Mouse (Mus musculus) erythroblast, adult 5-6 weeks (primary cell): ENCODE measurements around the gene Acsf2. TPM values are rescaled to one million over a fixed set of nuclear protein-coding genes. Genes with fewer than 3 reads are reported as not detected.

Experiments
- ATAC-seq: replicated peaks from 2 replicates; pipeline ENCODE4 v1.8.0; 2016; ENCODE audit warnings: moderate number of reproducible peaks, mild to moderate bottlenecking, moderate TSS enrichment, inconsistent platforms; ENCODE audit not compliant: poor library complexity, low FRiP score, severe bottlenecking
- total RNA-seq, 2 experiments: library from RNA; stranded (forward) in 1 of 2; stranded (reverse) in 1 of 2; fragments of 150-400 nt in 1 of 2; fragments of 200-764, 138-1000 nt in 1 of 2; gene quantifications; 2 replicates each; pipeline versions ENCODE4 v1.2.3 to v1.2.4; 2015 to 2017; ENCODE audit warnings: low replicate concordance in 2 of 2

Gene Acsf2
- total RNA-seq, 2 experiments from 2014 or later = 0.26 to 10.8 TPM

DNA sequence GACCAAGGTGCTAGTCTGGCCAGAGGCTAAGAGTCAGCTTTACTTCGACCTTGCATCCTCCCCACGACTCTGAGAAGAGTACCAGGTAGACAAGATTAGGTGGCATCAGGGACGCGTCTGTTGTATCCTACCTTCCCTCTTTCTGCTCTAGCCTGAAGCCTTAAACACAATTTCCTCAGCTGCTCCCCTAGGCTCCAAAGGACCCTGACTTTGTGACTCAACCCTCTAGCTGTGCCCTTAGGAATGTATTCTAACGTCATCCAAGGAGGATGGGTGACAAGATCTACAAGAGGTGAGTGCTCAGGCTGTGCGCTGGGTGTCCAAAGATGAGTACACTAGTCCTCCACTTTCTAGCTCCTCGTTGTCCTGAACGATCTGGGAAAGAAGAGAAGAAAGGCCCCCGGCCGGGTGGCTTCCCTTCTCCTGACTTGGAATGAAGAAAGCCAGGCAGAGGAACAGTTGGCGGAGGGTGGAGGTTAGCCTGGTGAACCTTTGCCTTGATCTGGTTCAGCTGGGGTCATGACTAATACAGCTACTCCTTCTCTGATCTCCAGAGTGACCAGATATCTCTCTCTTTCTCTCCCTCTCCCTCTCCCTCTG is 785 bp upstream of the Acsf2 start:
- no peak for ATAC-seq

GRCm38 (mm10) chr11:94600447-94600846 is 1.2 kb downstream of the Acsf2 start:
- ATAC-seq = no peak

GRCm38 (mm10) chr11:94598437-94599120 is 3.1 kb downstream of the Acsf2 start:
- no peak for ATAC-seq

- ATAC-seq = no peak
These were observed 4.4 kb downstream of the Acsf2 start for GRCm38 (mm10) chr11:94597319-94597718.

- no peak; the same call in 1 of the 2 replicates for ATAC-seq
These were observed 5.3 kb downstream of the Acsf2 start for GRCm38 (mm10) chr11:94596311-94596852.

DNA sequence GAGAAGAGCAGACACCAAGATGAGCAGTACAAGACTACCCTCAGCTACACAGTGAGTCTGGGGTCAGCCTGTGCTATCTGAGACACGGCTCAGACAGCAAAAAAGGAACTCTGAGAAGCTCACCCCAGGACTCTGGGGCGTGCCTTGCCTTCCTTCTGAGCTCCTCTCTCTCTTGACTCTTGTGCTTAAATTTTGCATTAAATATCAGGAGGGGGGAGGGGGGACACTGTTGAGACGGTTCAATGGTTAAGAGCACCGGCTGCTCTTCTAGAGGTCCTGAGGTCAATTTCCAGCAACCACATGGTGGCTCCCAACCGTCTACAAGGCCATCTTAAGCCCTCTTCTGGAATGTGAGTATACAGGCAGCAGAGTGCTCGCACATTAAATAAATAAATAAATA is 14.2 kb downstream of the Acsf2 start:
- no peak for ATAC-seq

GRCm38 (mm10) chr11:94585091-94585490 is 16.6 kb downstream of the Acsf2 start:
- ATAC-seq = no peak

DNA sequence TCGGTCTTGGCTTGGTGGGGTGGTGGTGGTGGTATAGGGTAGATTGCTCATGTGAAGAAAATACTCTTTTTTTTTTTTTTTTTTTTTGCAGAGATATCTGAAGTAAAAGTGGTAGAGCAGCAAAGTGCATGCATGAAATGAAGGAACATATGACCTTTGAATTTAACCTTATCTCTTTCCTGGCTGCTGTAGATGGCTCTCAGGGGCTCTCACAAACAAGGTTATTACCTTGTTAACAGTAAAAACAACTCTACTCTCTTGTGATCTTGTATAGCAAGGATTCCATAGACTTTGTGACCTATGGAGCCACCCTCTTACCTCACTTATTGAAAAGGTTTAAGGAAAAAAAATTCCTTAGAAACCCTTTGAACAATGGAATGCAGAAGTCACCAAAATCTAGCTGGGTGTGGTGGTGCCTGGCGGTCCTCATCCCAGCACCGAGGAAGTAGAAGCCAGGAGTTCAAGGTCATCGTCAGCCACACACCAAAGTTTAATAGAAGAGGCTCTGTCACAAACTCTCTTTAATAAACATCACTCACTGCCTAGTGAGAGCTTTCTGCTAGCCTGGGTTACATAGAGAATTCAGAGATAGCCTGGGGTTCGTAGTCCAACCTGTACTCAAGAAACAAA is 21.4 kb downstream of the Acsf2 start:
- ATAC-seq = no peak

GRCm38 (mm10) chr11:94576361-94576760 is 25.3 kb downstream of the Acsf2 start:
- ATAC-seq = no peak

DNA sequence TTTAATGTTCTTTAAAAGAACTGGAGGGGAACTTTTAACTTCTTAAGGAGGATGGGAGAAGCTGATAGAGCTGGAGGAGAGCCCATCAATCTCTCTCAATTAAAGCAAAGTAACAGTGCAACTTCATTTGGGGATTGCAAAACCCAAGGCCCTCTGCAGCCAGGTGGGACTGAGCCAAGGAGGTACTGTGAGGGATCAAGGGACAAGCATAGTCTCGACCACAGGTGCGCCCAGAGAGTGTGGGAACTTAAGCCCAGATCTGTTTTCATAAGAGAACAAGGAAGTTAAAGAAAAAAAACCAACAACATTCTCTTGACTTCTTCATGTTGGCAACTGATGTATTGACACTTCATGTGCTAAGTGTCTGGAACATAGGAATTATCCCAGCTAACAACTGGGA is 26.6 kb downstream of the Acsf2 start:
- no peak for ATAC-seq

DNA sequence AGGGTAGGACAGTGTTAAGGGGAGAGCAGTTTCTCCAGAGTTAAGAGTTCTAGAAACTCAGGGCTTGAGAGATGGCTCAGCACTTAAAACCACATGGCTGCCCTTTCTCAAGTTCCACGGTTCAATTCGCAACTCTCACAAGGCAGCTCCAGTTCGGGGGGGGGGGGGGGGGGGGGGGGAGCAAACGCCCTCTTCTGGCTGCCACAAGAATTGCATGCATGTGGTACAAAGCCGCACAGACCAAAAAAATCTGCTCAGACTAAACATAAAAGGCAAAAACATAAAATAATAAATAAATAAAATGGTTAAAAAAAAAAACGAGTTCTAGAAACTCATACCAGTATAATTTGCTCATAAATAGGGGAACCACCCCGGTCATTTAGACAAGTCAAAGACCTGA is 27.1 kb downstream of the Acsf2 start:
- ATAC-seq = no peak

DNA sequence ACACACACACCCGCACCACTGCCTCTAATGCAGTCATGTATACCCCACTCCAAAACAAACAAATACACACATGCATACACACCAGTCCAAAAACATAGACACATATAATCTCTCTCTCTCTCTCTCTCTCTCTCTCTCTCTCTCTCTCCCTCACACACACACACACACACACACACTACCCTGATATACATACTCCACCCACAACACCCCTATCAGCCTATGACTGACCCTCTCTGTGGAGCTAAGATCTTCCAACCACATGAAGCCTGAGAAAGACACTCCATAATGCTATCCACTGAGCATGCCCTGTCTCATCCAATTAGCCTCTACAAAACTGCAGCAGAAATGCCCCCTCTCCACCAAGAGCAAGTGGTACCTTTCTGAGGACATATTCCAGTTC is 29.8 kb downstream of the Acsf2 start:
- ATAC-seq = no peak

DNA sequence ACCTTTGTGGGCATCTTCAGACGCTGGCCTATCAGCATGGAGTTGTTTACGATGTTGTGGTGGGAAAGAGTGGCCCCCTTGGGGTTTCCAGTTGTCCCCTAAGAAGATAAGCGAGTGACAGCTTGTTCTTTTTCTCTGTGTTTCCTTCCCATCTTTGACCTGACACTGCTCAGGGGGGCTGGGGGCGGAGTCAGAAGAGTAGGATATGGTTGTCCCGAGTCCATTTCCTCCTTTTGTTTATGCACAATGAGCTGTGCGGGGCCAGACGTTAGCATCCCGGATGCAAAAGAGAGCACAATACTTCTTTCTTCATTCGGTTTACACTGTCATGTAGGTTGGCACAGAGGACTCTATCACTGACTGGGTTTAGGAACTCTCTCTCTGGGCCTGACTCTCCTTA is 31.1 kb downstream of the Acsf2 start:
- no peak for ATAC-seq

DNA sequence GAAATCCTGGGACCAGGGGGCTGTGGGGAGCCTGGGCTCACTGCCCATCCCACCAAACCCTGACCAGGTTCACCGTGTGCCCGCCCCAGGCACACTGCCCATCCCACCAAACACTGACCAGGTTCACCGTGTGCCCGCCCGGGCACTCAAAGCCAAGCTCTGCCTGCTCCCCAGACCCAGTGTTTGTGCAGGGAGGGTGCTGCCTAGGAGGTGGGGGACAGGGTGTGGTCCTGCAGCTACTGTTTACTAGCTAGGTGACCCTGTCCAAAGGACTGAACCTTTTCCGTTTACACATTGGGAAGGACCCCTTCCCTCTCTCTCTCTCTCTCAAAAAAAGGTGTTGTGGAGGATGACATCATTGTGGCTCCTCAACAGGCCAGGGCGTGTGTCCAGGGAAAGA is 34.3 kb downstream of the Acsf2 start:
- no peak for ATAC-seq

- no peak for ATAC-seq
These were observed 35.1 kb downstream of the Acsf2 start for GRCm38 (mm10) chr11:94566534-94566933.

DNA sequence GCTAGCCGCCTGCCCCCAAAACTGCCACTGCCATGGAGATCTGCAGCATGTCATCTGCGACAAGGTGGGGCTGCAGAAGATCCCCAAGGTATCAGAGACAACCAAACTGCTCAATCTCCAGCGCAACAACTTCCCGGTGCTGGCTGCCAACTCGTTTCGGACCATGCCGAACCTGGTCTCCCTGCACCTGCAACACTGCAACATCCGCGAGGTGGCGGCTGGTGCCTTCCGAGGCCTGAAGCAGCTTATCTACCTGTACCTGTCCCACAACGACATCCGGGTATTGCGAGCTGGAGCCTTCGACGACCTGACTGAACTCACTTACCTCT is 36.6 kb downstream of the Acsf2 start:
- ATAC-seq = no peak

GRCm38 (mm10) chr11:94564437-94565150 is 37.1 kb downstream of the Acsf2 start, which contains the start of gene Chad:
Gene Chad (plus strand): TSS chr11:94565047.
- ATAC-seq = no peak

DNA sequence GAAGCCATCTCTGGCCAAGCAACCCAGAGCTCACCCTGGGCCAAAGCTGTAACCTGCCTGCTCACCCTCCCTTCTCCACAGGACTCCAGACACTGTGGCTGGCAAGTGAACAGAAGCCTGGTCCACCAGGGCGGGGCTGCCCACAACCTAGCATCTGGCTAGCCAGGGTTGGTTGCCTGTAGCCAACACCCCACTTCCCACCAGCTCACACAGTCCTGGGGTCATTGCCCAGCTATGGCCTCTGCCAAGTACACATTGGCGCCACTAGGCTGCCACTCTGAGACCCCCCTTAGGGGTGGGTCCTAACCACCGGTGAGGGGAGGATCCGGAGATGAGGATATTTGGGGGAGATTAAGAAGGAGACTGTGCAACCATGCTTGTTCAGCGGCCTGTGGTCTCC is 37.9 kb downstream of the Acsf2 start:
- no peak for ATAC-seq

- ATAC-seq = no peak
These were observed 38.3 kb downstream of the Acsf2 start for GRCm38 (mm10) chr11:94563383-94563782.

DNA sequence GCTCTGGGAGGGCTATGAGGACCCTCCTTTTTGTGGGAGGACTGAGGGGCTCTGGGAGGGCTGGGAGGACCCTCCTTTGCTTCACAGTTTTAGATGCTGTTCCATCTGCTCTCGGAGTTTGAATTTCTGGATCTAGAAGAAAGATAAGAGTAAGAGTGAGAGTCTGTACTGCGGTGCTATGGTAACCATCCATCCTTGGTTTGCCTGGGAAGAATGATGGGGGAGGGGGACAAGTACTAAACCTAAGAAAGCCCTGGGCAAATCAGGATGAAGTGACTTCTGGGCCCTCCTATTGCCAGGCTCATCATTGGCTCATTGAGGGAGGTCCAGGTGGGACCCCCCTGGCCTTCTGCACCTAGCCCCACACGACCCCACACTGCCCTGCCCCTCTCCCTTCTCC is 43.4 kb downstream of the Acsf2 start:
- ATAC-seq = no peak

GRCm38 (mm10) chr11:94550442-94550744 is 51.3 kb downstream of the Acsf2 start:
- ATAC-seq = no peak
